Mouse (Mus musculus) olfactory bulb, adult 2 months (tissue): ENCODE measurements around the gene Kcnip4.

Source experiments
- CTCF ChIP-seq: fragments of 200-500 bp; IDR thresholded peaks from 2 replicates; pipeline ENCODE4 v1.5.1; 2012; ENCODE audit warnings: low read depth, mild to moderate bottlenecking, low read length, moderate library complexity; ENCODE audit not compliant: insufficient read depth
- POLR2A ChIP-seq: fragments of 200-500 bp; IDR thresholded peaks from 2 replicates; pipeline ENCODE4 v1.6.1; 2012; ENCODE audit warnings: mild to moderate bottlenecking, low read depth, low read length, moderate library complexity; ENCODE audit not compliant: insufficient read depth

DNA sequence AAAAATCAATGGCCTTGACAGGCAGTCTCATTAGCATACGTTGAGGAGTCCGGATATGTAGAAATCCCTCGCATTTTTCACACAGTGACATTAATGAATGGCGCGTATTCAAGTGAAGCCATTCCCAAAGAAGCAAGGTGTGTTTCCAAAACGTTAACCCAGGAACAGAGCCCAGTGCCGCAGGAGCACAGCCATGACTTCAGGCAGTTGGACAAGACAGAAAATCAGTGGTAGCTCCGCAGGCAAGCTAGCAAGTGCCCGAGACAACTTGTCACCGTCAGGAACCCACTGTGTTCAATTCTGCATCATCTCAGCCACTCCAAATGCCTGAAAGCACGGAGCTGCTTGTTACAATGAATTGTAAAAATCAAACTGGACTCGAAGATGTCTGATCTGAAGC is 1014.5 kb downstream of the Kcnip4 start:
- TF ChIP-seq CTCF (no peak), POLR2A (no peak)
